Mouse (Mus musculus) adrenal gland, adult 2 months (tissue): ENCODE results near the gene Slc9a2. TPM values are rescaled to one million over a fixed set of nuclear protein-coding genes. Genes with fewer than 3 reads are reported as not detected.
"Not testable (repeated sequence)": the region's sequence is repeated elsewhere in the genome, so short reads cannot be mapped to it uniquely, and the experiment has no call there.

Source experiments
- DNase-seq: peaks from one replicate; pipeline ENCODE4 v3.0.0; 2021
- polyA plus RNA-seq: library from polyadenylated mRNA; depleted of rRNA; stranded (reverse); fragments of >200 nt; gene quantifications from 2 replicates; pipeline ENCODE4 v1.2.3, GENCODE M21; 2012
- total RNA-seq, 2 experiments: library from RNA; stranded (reverse); gene quantifications; 2 replicates each; pipeline ENCODE4 v1.2.3; 2021

Gene Slc9a2
- total and polyA plus RNA-seq, 3 experiments, result 0.07 to 0.35 (median 0.12) TPM

- DNase-seq, result peak; percentile 11
Measured at GRCm38 (mm10) chr1:40714950-40715349, 34.6 kb downstream of the Slc9a2 start.

DNA sequence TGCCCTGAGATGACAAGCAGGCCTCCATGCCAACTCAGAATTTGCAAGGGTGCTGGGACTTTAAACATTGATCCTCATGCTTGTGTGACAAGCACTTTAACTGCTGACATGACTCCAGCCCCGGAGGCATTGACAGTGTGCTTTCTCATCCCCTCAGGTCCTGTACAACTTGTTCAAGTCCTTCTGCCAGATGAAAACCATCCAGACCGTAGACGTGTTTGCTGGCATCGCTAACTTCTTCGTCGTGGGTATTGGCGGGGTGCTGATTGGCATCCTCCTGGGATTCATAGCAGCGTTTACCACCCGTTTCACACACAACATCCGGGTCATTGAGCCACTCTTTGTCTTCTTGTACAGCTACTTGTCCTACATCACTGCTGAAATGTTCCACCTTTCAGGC, 45.7 kb downstream of the Slc9a2 start:
- no peak for DNase-seq

DNA sequence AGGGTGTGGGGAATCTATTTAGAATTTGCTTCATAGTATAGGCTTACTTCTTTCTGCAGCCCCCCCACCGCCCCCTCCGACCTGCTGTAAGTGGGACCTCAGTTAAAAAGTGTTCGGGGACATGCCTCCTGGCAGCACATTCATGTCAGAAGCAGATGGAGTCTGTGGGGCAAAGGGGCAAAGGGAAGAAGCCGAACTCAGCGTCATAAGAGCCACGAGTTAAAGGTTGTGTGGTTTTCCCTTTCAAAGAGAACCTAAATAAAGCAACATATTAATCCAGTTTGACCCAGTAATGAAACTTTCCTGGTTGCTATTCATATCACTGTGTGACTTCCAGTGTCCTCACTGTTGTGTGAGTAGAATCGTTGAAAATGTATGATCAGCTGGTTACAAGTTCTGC, 47.0 kb downstream of the Slc9a2 start:
- no peak for DNase-seq

GRCm38 (mm10) chr1:40728636-40729035, 48.3 kb downstream of the Slc9a2 start:
- no peak for DNase-seq

DNA sequence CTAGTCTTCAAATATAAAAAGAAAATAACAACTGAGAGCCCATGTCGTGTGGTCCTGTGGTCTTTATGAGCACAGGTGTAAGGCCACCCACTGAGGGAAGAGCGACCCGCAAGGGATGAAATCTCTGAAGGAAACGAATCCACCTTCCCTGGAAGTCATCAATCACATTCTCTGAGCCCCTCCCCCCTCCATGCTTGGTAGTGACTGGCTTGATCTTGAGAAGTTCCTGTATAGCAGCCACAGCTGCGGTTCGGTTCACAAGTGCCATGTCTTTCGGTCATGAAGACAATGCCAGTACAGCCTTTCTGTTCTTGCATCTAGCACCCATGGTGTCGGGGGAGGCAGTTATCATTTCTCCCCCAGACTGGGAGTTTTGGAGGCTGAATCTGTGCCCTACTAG, 57.3 kb downstream of the Slc9a2 start:
- no peak for DNase-seq

GRCm38 (mm10) chr1:40738246-40738645, 57.9 kb downstream of the Slc9a2 start:
- not testable (repeated sequence) for DNase-seq

DNA sequence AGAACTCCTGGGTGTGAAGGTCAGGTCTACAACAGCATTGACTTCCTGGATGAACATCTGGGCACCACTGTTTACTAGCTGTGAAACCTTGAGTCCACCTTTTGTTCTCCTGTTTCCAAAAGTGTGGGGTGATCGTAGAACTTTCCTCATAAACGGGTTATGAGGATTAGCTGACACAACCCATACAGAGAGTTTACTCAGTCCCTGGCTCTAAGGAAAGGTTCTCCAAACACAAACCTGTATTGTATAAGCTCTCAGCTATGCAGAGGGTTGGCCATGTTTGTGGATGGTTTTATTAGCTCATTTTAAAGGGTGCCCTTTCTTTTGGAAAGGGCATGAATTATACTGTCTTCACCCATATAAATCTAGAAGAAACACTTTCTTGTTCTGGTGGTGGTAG, 60.4 kb downstream of the Slc9a2 start:
- DNase-seq, result no peak

- no peak for DNase-seq
Measured at GRCm38 (mm10) chr1:40746089-40746488, 65.7 kb downstream of the Slc9a2 start.

DNA sequence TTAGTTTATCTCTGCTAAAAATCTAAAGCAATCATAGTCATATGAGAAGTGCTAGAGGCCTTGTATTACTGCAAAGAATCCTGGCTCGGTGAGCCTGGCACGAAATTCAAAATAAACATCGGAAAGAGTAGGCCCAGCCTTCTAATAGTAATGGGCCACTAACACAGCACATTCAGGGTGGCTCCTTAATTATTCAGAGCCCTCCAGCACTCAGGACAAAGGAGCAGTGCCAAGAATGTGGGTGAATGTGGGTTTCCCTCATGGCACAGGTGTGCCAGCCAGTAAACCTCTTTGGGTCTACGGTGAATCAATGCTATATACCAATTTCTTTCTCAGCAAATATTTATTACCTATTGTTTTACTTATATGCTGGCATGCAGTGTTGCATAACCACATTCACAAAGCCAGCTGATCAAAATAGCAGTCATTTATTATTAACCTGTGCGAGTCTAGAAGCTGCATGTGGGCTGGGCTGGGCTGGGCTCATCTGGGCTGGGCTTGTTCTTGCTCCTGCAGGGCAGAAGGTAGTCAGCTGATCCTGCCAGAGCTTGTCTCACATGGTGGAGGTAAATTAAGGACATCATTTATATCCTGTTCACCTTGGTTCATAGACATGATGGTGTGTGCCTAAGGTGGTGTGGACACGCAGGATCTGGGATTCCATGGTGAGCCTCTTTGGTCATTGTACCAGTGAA, 79.5 kb downstream of the Slc9a2 start:
- no peak for DNase-seq

- DNase-seq, result no peak
Measured at GRCm38 (mm10) chr1:40764042-40764441, 83.7 kb downstream of the Slc9a2 start.

- DNase-seq, result no peak
Measured at GRCm38 (mm10) chr1:40764701-40765275, 84.4 kb downstream of the Slc9a2 start.

- DNase-seq, result no peak
Measured at GRCm38 (mm10) chr1:40765521-40765920, 85.1 kb downstream of the Slc9a2 start.

DNA sequence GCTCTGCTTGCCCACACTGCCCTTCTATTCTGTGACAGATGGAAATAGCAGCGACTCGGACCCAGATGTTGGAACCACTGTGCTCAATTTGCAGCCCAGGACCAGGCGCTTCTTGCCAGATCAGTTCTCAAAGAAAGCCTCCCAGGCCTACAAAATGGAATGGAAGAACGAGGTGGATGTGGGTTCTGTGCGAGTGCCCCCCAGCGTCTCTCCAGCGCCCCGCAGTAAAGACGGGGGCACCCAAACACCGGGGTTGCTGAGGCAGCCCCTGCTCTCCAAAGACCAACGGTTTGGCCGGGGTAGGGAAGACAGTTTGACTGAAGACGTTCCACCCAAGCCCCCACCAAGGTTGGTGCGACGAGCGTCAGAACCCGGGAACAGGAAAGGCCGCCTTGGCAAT, 87.2 kb downstream of the Slc9a2 start:
- no peak for DNase-seq

GRCm38 (mm10) chr1:40768606-40769005, 88.2 kb downstream of the Slc9a2 start:
- peak; percentile 41 for DNase-seq

- DNase-seq, result no peak
Measured at GRCm38 (mm10) chr1:40769331-40769894, 89.0 kb downstream of the Slc9a2 start.

DNA sequence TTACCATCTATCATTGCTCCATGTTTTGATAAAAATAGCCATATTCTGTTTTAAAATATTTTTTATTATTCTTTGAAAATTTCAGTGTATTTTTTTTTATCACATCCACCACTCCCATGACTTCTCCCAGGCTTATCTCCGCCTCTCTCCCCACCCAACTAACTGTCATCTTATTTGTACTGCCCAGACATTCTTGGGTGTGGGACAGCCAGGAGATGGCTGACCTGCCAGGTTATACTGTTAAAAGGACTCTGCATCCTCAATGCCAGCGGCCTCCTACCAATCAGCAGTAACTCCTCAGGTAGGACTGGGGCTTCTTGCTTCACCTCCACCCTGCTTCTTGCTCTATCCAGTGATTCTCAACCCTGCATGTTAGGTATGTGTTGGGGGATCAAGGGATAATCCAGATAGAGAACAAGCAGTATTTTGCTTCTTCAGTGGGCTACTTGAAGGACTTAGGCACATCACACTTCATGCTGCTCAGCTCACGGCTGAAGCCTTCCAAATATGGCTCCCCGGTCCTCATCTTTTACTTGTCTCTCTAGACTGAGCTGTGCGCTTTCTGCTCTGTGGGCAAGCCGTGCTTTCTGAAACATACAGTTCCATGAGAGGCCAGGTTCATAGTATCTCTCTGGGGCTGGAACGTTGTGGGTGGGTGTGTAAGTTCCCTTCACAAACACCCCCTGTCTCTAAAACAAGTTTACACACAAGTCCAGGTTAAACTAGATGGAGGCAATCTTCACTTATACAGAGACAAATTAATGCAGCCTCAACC, 91.0 kb downstream of the Slc9a2 start:
- no peak for DNase-seq

DNA sequence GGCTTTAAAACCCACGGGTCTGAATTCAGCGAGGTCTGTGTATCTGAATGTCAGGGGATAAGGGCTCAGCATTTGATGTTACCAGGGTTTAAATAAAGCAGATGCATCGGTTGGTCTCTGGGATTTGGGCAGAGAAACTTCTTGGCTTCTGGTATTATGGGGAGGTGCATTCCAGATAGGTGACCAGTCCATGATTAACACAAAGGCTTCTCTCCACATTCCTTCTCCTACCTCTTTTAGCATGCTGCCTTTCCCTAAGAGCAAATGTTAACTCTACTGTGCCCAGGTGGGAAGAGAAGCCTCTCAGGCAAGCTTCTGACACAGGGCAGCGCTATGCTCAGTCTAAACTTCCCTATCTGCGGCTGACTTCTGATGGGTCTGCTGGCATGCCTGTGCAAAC, 92.9 kb downstream of the Slc9a2 start:
- no peak for DNase-seq

- DNase-seq, result no peak
Measured at GRCm38 (mm10) chr1:40774040-40774439, 93.7 kb downstream of the Slc9a2 start.

GRCm38 (mm10) chr1:40776102-40776501, 95.7 kb downstream of the Slc9a2 start:
- no peak for DNase-seq

GRCm38 (mm10) chr1:40776763-40777162, 96.4 kb downstream of the Slc9a2 start:
- DNase-seq, result no peak

DNA sequence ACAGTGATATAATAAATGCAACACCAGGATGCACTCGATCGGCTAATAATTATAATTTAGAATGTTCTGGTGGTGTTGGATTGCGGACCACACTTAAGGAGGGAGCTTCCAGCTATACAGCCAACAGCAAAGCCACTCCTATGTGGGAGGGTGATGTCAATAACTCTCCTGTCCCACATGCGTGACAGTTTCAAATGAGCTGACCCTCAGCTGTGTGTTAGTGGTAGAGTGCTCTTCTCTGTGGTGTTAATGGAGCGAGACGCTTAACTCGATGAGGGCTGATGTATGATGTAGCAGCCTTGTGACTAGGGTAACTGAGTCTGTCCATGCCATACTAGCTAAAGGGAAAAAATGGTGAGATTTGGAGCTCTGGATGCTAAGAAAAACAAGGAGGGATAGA, 103.1 kb downstream of the Slc9a2 start:
- no peak for DNase-seq

DNA sequence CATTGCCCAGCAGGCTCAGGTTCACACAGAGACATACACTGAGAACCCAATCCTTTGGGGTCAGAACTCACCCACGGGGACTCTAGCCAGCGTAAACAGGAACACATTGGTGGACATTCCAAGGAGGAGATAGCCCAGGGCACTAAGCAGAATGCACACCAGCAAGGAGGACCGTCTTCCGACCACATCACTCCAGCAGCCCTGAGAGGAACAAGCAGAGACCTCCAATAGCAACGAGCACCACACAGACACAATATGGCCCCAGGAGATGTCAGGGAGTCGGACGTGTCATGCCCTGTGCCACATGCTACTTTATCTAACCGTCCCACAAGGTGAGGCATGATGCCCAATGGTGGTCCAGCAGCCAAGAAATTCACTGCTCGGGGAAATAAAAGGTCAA, 103.9 kb downstream of the Slc9a2 start:
- no peak for DNase-seq

DNA sequence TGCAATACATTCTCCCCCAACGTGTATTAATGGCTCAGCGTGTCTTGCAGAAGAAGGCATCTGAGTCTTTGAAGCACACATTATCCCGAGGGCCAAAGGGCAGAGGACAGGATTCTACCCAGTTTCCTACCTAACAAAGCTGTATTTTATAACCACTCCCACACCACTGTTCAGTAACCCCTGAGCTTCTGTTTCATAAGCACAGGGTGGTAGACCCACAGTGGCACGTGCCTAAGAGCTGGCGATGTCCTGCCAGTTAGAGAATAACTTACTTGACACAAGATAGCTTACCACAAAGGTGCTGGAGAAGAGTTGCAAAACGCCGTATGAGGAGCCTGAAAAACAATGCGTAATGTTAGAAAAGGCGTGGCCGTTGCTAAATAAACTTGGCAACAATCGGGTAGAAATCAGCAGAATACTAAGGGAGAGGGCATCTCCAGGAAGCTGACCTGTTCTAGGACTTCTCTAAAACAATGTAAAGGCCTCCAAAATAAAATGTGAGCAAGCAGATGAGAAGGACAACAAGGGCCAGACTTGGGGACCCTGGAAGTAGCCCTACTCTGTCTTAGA, 105.6 kb downstream of the Slc9a2 start:
- no peak for DNase-seq
